Mouse (Mus musculus) inflammation-experienced regulatory T-cells (primary cell): ENCODE data around the gene Cmklr1. TPM values are rescaled to one million over a fixed set of nuclear protein-coding genes. Genes with fewer than 3 reads are reported as not detected.

Experiments used
- polyA plus RNA-seq, 2 experiments: library from polyadenylated mRNA; unstranded; fragments of 100-300 nt; shearing (Covaris generic); gene quantifications; one replicate each; pipeline ENCODE4 v1.2.1; 2017

The Cmklr1 gene
- polyA plus RNA-seq, result under 1 TPM in 1 of 2 experiments, not detected in 1; 0.76 TPM

DNA sequence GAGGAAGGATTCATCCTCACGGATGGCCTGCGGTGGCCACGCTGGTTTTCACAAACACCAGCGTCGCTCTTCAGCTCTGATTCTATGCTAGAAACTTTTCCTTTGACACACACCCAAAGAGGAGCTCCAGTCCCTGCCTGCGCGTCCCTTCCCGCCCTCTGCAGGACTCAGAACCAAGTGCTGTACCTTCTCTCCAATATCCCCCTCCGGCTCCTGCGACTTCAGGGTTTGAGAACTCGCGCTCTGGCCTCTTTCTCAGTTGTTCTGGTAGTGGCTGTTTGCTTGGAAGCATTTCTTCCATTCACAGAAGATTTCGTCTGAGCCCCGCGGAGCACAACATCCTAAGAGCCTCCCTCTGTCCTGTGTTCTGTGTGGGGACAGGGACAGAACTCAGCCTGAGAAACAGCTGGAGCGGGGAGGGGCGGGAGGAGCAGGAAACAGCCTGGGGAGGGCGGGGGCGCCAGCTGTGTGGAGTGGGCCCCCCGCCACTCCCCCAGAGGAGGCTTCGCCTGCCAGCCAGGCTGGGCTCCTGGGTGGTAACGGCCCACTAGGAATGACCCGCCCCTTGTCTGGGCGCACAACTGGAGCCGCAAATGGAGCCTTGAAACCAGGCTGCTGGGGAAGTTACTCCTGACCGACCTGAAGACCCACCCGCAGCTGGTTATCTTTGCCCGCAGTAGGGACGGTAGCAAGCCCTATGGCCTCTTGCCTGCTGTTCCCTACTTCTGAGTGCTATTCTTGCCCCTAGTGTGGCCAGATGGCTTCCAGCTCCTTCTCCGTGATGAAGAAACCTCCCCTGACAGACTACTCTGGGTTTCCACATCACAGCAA is at the start of gene Cmklr1:
Cmklr1 (minus strand) TSS at position 392 of the 831 bp plus-strand sequence.

Other genes starting within 250 kb of the Cmklr1 start
- 1 to 10 TPM; 1.5 to 6.7 TPM for gene Wscd2, start 160.1 kb downstream of the Cmklr1 start, polyA plus RNA-seq
- not detected for gene 1700069L16Rik, start 74.3 kb upstream of the Cmklr1 start, polyA plus RNA-seq
- 10 to 100 TPM; 12.3 to 18.1 TPM for gene Ficd, start 85.4 kb upstream of the Cmklr1 start, polyA plus RNA-seq
- 10 to 100 TPM; 70.6 to 91.3 TPM for gene Sart3, start 122.1 kb upstream of the Cmklr1 start, polyA plus RNA-seq
- gene Iscu, start 122.3 kb upstream of the Cmklr1 start, polyA plus RNA-seq, result 100 to 1,000 TPM; 117 to 120 TPM
- under 1 TPM in 1 of 2 experiments, not detected in 1; 0.30 TPM for gene Tmem119, start 150.1 kb upstream of the Cmklr1 start, polyA plus RNA-seq
- 1,000 to 10,000 TPM in 1 of 2 experiments, 100 to 1,000 TPM in 1; 829 to 1,006 TPM for gene Selplg, start 182.2 kb upstream of the Cmklr1 start, polyA plus RNA-seq